Mouse (Mus musculus): Measurements from ENCODE around the gene Tbx2. TPM values are rescaled to one million over a fixed set of nuclear protein-coding genes. Genes with fewer than 3 reads are reported as not detected.

The Tbx2 gene
- 1 to 10 TPM; 3.9 to 4.9 TPM for total RNA-seq (2021)
- long read RNA-seq, experiment 1, transcript Tbx2-201 (7 exons, 3,626 nt): major isoform, 5 of 8 reads
- long read RNA-seq, experiment 1, partial matches to known transcripts: 3 of 8 reads
- long read RNA-seq, experiment 1, other reads (novel, unspliced or antisense): 0 of 8 reads
- long read RNA-seq, experiment 2, partial matches to known transcripts: 2 of 6 reads
- long read RNA-seq, experiment 2, other reads (novel, unspliced or antisense): 0 of 6 reads

GRCm38 (mm10) chr11:85832231-85832924, at the start of gene Tbx2:
Gene Tbx2, plus strand, starts transcription at chr11:85832551.
- peak; percentile 86 to 91 for DNase-seq

- DNase-seq: no peak
Measured at GRCm38 (mm10) chr11:85786113-85786718, 46.1 kb upstream of the Tbx2 start.

- DNase-seq: no peak
Measured at GRCm38 (mm10) chr11:85789750-85790149, 42.6 kb upstream of the Tbx2 start.

- DNase-seq: no peak
Measured at GRCm38 (mm10) chr11:85790267-85790666, 42.1 kb upstream of the Tbx2 start.

- no peak for DNase-seq
Measured at GRCm38 (mm10) chr11:85791212-85791611, 41.1 kb upstream of the Tbx2 start.

GRCm38 (mm10) chr11:85792534-85793215, 39.7 kb upstream of the Tbx2 start:
- no peak for DNase-seq

GRCm38 (mm10) chr11:85799456-85799855, 32.9 kb upstream of the Tbx2 start:
- no peak for DNase-seq

- peak; percentile 69 to 74 for DNase-seq
Measured at GRCm38 (mm10) chr11:85799856-85800255, 32.5 kb upstream of the Tbx2 start.

- DNase-seq: no peak
Measured at GRCm38 (mm10) chr11:85800380-85800779, 32.0 kb upstream of the Tbx2 start.

- peak; percentile 26 to 27 for DNase-seq
Measured at GRCm38 (mm10) chr11:85804048-85804447, 28.3 kb upstream of the Tbx2 start.

- DNase-seq: no peak
Measured at GRCm38 (mm10) chr11:85805779-85806178, 26.6 kb upstream of the Tbx2 start.

- DNase-seq: no peak
Measured at GRCm38 (mm10) chr11:85807353-85807752, 25.0 kb upstream of the Tbx2 start.

- DNase-seq: no peak
Measured at GRCm38 (mm10) chr11:85811229-85811628, 21.1 kb upstream of the Tbx2 start.

- no peak for DNase-seq
Measured at GRCm38 (mm10) chr11:85811676-85812075, 20.7 kb upstream of the Tbx2 start.

- no peak for DNase-seq
Measured at GRCm38 (mm10) chr11:85812201-85812966, 20.0 kb upstream of the Tbx2 start.

- no peak for DNase-seq
Measured at GRCm38 (mm10) chr11:85814678-85815077, 17.7 kb upstream of the Tbx2 start.

- DNase-seq: no peak
Measured at GRCm38 (mm10) chr11:85816471-85816870, 15.9 kb upstream of the Tbx2 start.

- DNase-seq: no peak
Measured at GRCm38 (mm10) chr11:85818401-85818800, 13.9 kb upstream of the Tbx2 start.

- peak in 1 of 2 experiments; percentile 29 for DNase-seq
Measured at GRCm38 (mm10) chr11:85820959-85821358, 11.4 kb upstream of the Tbx2 start.

- no peak for DNase-seq
Measured at GRCm38 (mm10) chr11:85821659-85822058, 10.7 kb upstream of the Tbx2 start.

- peak; percentile 87 to 93 for DNase-seq
Measured at GRCm38 (mm10) chr11:85823181-85823580, 9.2 kb upstream of the Tbx2 start.

GRCm38 (mm10) chr11:85823794-85824193, 8.6 kb upstream of the Tbx2 start:
- DNase-seq: no peak
